Mouse (Mus musculus) c-Kit-negative CD71-positive TER-119-positive erythroid progenitor cells, embryonic 14.5 days (primary cell): Measurements from ENCODE around the gene Vgll1.

Source experiments
- DNase-seq: peaks from one replicate; pipeline ENCODE4 v3.0.0-alpha.2; 2013; ENCODE audit warnings: low read depth, low spot score

Gene Vgll1

DNA sequence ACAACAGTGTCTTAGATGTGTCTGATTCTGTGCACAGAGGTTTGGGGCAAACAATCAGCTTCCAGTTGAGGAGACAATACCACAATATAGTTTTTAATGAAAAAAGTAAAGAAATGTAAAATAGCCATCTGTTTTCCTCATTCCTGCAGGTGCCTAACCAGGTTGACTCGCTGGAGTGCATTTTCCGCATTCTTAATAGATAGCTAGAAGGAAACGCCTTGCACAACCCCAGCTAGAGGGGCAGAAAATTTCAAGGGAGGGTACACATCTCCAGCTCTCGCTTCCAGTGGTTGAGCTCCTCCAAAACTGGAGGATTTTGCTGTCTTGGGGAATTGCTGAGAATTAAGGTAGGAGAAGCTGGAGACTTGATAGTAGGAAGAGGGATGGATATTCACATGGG lies at the start of gene Vgll1:
Gene Vgll1, plus strand, starts transcription at position 301 of the 400 bp plus-strand sequence.
- no peak for DNase-seq

DNA sequence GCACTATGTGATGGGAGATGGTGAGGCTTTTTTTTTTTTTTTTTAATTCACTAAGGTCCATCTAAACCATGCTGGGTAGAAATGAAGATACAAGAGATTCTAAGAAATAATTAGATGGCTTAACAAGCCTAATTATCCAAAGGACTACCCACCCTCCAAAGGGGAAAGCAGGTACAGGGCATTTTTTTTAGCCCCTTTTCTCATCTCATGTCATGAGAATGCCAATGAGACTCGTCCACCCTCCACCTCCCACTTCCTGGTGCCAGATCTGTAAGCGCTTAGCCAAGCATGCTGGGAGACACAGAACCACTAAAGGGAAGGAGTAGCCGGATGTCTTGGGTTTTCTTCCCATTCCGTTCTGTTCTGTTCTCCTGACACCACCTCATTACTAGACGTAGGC lies 45.1 kb upstream of the Vgll1 start, which contains the start of gene Brs3:
Gene Brs3, plus strand, starts transcription at position 301 of the 400 bp plus-strand sequence.
- no peak for DNase-seq

DNA sequence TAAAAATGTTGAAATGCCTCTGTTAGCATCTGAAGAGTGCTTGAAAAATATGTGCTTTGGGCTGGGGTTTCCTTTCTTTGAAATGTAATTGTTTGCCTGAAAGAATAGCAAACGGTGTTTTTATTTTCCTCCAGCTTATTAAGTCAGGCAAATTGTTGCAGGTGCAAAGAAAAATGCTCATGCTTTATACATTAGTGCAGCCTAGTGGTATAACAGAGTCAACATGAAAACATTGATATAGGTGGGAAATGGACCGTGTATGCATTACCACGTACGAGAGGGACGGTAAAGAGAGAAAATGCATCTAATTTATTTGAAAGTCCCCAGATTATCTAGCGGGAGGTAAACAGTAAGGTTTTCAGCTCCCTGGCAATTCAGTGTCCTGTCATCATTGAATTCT lies 44.0 kb upstream of the Vgll1 start:
- DNase-seq: no peak

DNA sequence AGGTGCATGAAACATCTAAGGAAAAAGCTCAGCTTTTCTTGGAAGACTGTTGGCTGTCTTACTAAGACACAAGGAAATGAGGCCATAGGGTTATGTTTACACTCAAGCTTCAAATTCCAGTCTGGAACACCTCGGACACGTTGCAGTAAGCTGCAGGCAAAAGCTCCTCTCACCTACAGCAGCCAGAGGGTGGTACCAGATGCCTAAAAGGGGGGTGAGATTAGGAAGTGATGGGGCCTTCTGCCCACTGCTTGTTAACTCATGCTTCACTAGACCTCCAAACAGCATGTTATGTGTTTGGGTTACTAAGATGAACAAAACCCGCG lies 35.1 kb upstream of the Vgll1 start:
- no peak for DNase-seq

DNA sequence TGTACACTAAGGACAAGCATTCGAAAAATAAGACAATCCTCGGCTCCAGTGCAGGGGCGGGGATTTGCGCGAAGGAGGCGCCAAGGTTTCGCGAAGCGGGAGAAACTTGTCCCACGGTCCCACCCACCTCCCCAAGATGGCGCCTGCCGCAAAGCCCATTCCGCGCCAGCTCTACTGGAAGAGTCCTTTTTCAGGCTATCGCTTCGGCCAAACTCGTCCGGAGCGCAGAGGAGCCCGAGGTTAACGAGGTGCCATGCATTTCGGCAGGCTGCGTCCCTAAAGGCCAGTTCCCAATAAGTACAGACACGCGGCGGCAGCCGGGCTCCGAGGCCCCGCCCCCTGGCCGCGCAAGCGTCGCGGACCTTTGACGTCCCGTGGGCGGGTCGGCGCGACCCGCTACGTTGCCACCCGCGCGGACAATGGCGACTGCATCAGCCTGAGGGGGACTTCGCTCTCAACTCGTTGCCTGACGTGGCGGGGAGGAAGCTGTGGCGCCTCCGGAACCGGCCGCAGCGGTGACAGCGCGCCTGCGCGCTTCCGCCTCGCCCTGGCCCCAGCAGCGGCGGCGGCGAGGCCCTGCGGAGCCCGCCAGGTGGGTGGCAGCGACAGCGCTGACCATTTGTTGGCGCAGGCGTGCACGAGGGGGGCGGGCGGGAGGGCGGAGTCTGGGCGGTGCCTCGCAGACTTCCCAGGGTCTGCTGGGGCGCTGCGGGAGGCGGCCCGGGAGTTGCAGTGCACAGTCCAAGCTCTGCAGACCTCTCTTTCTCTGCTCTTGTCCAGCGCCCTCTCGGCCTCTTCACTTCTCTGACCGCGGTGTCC lies 34.5 kb upstream of the Vgll1 start, which contains the start of gene Htatsf1:
Gene Htatsf1, plus strand, starts transcription at position 410 of the 819 bp plus-strand sequence.
- peak; percentile 57 for DNase-seq

DNA sequence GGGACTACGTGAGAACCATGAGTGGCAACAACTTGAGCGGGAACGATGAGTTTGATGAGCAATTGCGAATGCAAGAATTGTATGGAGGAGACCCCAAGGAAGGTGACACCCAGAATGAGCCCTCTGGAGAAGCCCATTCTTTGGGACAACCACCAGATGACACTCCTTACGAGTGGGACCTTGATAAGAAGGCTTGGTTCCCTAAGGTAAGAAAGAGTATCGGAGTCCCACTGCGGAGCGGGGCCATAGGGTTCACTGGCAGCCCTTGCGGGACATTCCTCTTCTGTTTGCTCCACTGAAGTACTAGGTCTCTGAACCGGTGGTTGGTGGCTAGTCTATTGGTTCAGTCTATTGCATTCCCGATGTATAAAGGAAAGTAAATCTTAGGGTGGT lies 33.9 kb upstream of the Vgll1 start:
- DNase-seq: no peak

DNA sequence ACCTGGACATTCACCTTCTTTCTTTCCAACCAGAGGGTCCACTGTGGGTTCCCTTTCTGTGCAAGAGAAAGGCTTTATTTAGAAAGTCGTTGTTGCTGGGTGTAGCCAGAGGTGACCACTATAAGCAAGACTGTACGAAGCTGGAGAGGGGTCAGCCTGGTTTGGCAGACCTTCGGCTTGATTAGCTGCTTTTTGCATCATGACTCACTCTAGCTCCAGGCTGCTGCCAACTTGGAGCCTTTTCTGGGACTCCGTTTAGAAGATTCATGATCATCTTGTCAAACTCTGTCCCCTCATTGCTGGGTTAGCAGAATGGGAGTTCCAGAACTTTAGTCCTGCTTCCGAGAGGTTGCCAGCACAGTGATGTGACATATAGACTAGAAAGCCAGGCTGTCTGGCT lies 6.4 kb upstream of the Vgll1 start:
- DNase-seq: no peak

DNA sequence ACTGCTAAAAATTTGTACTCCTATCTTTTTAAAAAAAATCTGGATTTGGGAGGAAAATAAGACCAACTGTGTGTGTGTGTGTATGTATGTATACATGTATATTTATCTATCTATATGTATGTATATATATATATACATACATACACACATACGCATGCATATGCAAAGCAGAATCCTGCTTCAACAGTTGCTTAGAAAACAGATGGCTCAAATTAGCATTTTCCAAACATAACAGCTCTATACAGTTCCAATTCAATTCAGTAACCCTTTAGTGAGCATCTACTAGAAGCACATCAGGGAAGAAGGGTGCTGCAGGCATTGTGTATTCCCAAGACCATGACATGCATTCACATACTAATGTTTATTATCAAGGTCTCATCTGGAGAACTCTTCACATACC lies 15.5 kb downstream of the Vgll1 start:
- no peak for DNase-seq

DNA sequence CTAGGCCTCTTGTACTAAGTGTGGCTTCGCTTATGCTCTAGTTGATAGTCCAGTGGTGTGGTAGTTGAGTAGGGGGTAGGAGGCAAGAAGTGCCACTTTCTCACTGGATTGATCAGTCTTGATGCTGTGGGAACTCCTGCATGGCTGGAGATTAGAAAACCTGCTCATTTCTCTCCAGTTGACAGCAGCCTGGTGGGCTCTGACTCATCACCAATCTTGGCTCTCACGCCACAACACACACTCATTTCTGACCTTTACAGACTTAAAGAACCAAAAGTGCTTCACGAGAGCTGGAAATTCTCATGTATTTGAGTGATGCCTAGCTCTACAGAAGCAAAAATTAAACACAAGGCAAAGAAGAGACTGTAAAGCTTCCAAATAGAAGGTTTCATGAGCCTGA lies 19.1 kb downstream of the Vgll1 start:
- no peak for DNase-seq

DNA sequence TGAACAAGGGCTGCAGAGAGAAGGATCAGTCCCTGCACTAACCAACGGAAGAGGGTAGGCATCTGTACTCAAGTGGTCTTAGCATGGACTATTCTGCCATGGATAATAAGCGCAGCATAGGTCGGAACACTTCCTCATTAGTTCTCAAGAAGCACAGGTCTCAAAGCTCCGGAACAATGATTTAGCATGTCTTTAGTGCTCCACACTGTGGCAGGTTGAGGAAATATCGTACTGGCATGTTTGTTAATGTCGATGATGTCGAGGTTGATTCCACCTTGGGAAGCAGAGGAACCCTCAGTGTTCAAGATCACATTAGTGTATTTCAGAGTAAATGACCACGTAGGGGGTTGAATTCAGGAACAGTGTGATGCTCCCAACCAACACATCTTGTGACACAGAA lies 30.2 kb downstream of the Vgll1 start:
- DNase-seq: no peak

DNA sequence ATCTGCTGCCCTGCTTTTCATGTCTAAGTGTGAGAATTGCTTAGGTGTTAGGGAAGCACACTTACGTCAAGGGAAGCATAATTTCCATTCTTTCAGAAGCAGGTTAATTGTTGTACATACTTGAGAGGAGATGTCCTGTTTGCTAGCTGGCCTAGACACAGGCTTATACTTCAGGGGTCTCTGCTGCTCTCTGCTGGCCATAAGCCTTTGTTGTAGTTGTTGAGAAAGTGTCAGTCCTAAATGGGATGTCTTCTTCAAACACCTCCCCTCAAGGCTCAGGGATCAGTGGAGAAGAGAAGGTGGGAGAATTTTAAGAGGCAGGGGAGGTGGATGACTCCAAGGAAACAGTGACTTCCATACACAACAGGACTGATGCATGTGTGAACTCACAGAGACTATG lies 32.9 kb downstream of the Vgll1 start:
- no peak for DNase-seq

DNA sequence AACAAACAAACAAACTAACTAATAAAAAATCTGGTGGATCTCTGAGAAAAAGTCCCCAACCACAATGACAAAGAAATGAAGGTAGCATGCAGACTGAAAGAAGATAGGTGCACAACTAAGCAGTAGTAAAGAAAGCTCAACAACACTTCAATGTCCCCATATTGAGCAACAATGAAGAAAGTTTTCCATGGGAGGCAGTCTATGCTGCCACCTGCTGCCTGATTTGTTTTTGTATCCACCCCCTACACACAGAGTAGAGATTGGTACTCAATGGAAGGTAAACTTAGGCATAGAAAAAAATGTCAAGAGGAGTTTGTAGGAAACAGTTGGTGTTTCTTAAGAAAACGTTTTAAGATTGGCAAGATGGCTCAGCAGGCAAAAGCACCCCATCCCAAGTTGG lies 42.7 kb downstream of the Vgll1 start:
- no peak for DNase-seq

DNA sequence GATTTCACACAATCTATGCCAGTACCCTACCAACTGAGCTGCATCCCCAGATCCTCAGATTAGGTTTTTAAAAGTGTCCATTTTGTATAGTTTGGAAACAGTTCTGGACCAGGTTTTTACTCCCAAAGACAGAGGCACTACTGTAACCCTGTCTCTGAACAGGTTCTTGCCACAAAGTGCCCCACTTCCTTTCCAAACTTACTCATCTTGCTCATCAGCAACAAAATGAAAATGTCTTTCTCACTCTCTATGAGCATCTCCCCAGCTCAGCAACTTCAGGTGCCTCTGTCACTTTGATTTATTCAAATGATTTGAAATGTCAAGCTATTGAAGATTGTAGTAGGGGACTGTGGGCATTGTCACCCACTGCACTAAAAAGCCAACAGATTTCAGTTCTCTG lies 49.7 kb downstream of the Vgll1 start:
- DNase-seq: no peak

DNA sequence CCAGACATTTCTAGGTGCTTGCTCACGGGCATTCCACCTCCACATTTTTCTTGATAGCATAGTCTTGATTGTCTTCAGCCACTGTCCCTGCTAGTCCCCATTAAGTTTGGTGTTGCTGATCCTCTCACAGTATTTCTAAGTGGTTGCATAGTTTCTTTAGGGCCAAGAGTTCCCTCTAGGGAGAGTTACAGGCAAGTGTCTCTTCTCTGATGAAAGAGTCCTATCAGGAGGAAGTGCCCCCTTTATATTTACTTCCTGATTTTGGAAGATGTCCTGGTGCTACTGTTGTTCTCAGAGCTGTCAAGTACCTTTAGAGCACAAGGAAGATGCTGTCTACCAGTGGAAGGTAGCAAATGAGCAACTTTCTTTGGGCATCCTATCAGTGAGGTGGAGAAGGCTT lies 65.6 kb downstream of the Vgll1 start:
- no peak for DNase-seq
